Mouse (Mus musculus): ENCODE data around the gene Zfp36. TPM values are rescaled to one million over a fixed set of nuclear protein-coding genes. Genes with fewer than 3 reads are reported as not detected.

Gene Zfp36
- polyA plus RNA-seq (2016; fragmentation: Nextera tagmentation; extraction: Ambion mirVana) = 7.5 and 7.9 TPM in 2 replicates

GRCm38 (mm10) chr7:28380237-28381016, at the start of gene Zfp36:
TSS of gene Zfp36 (minus strand) at chr7:28380253.
- no peak for DNase-seq (ENCODE audit: low spot score)
- Histone ChIP-seq H3K27ac (peak within 1 kb of the TSS; percentile 95), H3K9me3 (replicated peaks) (no peaks in the 10 kb centered on the region), H3K4me1 (peaks cover 78% of the 10 kb centered on the region), H3K36me3 (peaks cover 15% of the 10 kb centered on the region), H3K4me3 (peak within 1 kb of the TSS; percentile 76), H3K27me3 (ENCODE audit: low read depth, poor library complexity, severe bottlenecking) (no peaks in the 10 kb centered on the region)
- WGBS = 58% methylated on average over 17 of the region's 17 CpGs

GRCm38 (mm10) chr7:28427738-28428137, 47.7 kb upstream of the Zfp36 start:
- H3K36me3 ChIP-seq = peaks cover 76% of the 10 kb centered on the region
- H3K4me3 ChIP-seq = no peak overlapping the region
- H3K27me3 ChIP-seq (ENCODE audit: low read depth, poor library complexity, severe bottlenecking) = no peaks in the 10 kb centered on the region
- no peak overlapping the region for H3K27ac ChIP-seq
- H3K9me3 ChIP-seq (replicated peaks) = no peaks in the 10 kb centered on the region
- no peak for DNase-seq (ENCODE audit: low spot score)
- H3K4me1 ChIP-seq = no peaks in the 10 kb centered on the region

GRCm38 (mm10) chr7:28423018-28423417, 43.0 kb upstream of the Zfp36 start:
- Histone ChIP-seq H3K27ac (no peak overlapping the region), H3K4me3 (no peak overlapping the region), H3K36me3 (peaks cover 87% of the 10 kb centered on the region), H3K27me3 (ENCODE audit: low read depth, poor library complexity, severe bottlenecking) (no peaks in the 10 kb centered on the region), H3K4me1 (no peaks in the 10 kb centered on the region), H3K9me3 (replicated peaks) (no peaks in the 10 kb centered on the region)
- DNase-seq (ENCODE audit: low spot score) = no peak
- WGBS = 96% methylated on average over 1 of the region's 1 CpGs

- 100% methylated on average over 2 of the region's 2 CpGs for WGBS
- no peak overlapping the region for H3K27ac ChIP-seq
- H3K9me3 ChIP-seq (replicated peaks) = no peaks in the 10 kb centered on the region
- no peak for DNase-seq (ENCODE audit: low spot score)
- no peaks in the 10 kb centered on the region for H3K4me1 ChIP-seq
- H3K27me3 ChIP-seq (ENCODE audit: low read depth, poor library complexity, severe bottlenecking) = no peaks in the 10 kb centered on the region
- no peak overlapping the region for H3K4me3 ChIP-seq
- peaks cover 99% of the 10 kb centered on the region for H3K36me3 ChIP-seq
Measured at GRCm38 (mm10) chr7:28419416-28419815, 39.4 kb upstream of the Zfp36 start.

GRCm38 (mm10) chr7:28418096-28418670, 38.1 kb upstream of the Zfp36 start:
- Histone ChIP-seq H3K4me1 (no peaks in the 10 kb centered on the region), H3K27ac (no peak overlapping the region), H3K36me3 (peaks cover 99% of the 10 kb centered on the region), H3K9me3 (replicated peaks) (no peaks in the 10 kb centered on the region), H3K27me3 (ENCODE audit: low read depth, poor library complexity, severe bottlenecking) (no peaks in the 10 kb centered on the region), H3K4me3 (no peak overlapping the region)
- WGBS = 90% methylated on average over 8 of the region's 8 CpGs
- no peak for DNase-seq (ENCODE audit: low spot score)

GRCm38 (mm10) chr7:28417368-28417767, 37.3 kb upstream of the Zfp36 start:
- no peak for DNase-seq (ENCODE audit: low spot score)
- H3K36me3 ChIP-seq = peaks cover 99% of the 10 kb centered on the region

GRCm38 (mm10) chr7:28412826-28413225, 32.8 kb upstream of the Zfp36 start:
- no peak for DNase-seq (ENCODE audit: low spot score)
- Histone ChIP-seq H3K36me3 (peaks cover 97% of the 10 kb centered on the region), H3K4me1 (no peaks in the 10 kb centered on the region), H3K27ac (no peak overlapping the region), H3K9me3 (replicated peaks) (no peaks in the 10 kb centered on the region), H3K4me3 (no peak overlapping the region), H3K27me3 (ENCODE audit: low read depth, poor library complexity, severe bottlenecking) (no peaks in the 10 kb centered on the region)
- WGBS = 92% methylated on average over 4 of the region's 4 CpGs

More at GRCm38 (mm10) chr7:28417368-28417767, 37.3 kb upstream of the Zfp36 start:
- Histone ChIP-seq H3K4me3 (no peak overlapping the region), H3K27ac (no peak overlapping the region), H3K27me3 (ENCODE audit: low read depth, poor library complexity, severe bottlenecking) (no peaks in the 10 kb centered on the region), H3K9me3 (replicated peaks) (no peaks in the 10 kb centered on the region), H3K4me1 (no peaks in the 10 kb centered on the region)

- no peak for DNase-seq (ENCODE audit: low spot score)
- Histone ChIP-seq H3K4me3 (no peak overlapping the region), H3K9me3 (replicated peaks) (no peaks in the 10 kb centered on the region), H3K36me3 (peaks cover 97% of the 10 kb centered on the region), H3K27ac (no peak overlapping the region), H3K27me3 (ENCODE audit: low read depth, poor library complexity, severe bottlenecking) (no peaks in the 10 kb centered on the region), H3K4me1 (no peaks in the 10 kb centered on the region)
- WGBS = 92% methylated on average over 3 of the region's 3 CpGs
Measured at GRCm38 (mm10) chr7:28410841-28411475, 30.9 kb upstream of the Zfp36 start.

- no peak overlapping the region for H3K27ac ChIP-seq
- 81% methylated on average over 3 of the region's 3 CpGs for WGBS
Measured at GRCm38 (mm10) chr7:28401942-28402341, 21.9 kb upstream of the Zfp36 start.

GRCm38 (mm10) chr7:28401030-28401429, 21.0 kb upstream of the Zfp36 start:
- H3K27me3 ChIP-seq (ENCODE audit: low read depth, poor library complexity, severe bottlenecking) = no peaks in the 10 kb centered on the region
- no peak for DNase-seq (ENCODE audit: low spot score)
- H3K36me3 ChIP-seq = peaks cover 98% of the 10 kb centered on the region
- H3K4me3 ChIP-seq = no peak overlapping the region
- H3K9me3 ChIP-seq (replicated peaks) = no peaks in the 10 kb centered on the region
- H3K27ac ChIP-seq = no peak overlapping the region
- WGBS = 87% methylated on average over 1 of the region's 1 CpGs
- H3K4me1 ChIP-seq = no peaks in the 10 kb centered on the region

More at GRCm38 (mm10) chr7:28401942-28402341, 21.9 kb upstream of the Zfp36 start:
- DNase-seq (ENCODE audit: low spot score) = no peak
- Histone ChIP-seq H3K4me3 (no peak overlapping the region), H3K4me1 (no peaks in the 10 kb centered on the region), H3K36me3 (peaks cover 98% of the 10 kb centered on the region), H3K27me3 (ENCODE audit: low read depth, poor library complexity, severe bottlenecking) (no peaks in the 10 kb centered on the region), H3K9me3 (replicated peaks) (no peaks in the 10 kb centered on the region)

- Histone ChIP-seq H3K4me3 (no peak overlapping the region), H3K27me3 (ENCODE audit: low read depth, poor library complexity, severe bottlenecking) (no peaks in the 10 kb centered on the region), H3K27ac (no peak overlapping the region), H3K9me3 (replicated peaks) (no peaks in the 10 kb centered on the region), H3K4me1 (peaks cover 2% of the 10 kb centered on the region), H3K36me3 (peaks cover 94% of the 10 kb centered on the region)
- DNase-seq (ENCODE audit: low spot score) = no peak
- 90% methylated on average over 10 of the region's 10 CpGs for WGBS
Measured at GRCm38 (mm10) chr7:28398696-28399340, 18.8 kb upstream of the Zfp36 start.

GRCm38 (mm10) chr7:28398000-28398399, 17.9 kb upstream of the Zfp36 start:
- 72% methylated on average over 3 of the region's 3 CpGs for WGBS
- DNase-seq (ENCODE audit: low spot score) = no peak
- H3K27ac ChIP-seq = no peak overlapping the region
- peaks cover 86% of the 10 kb centered on the region for H3K36me3 ChIP-seq
- no peak overlapping the region for H3K4me3 ChIP-seq
- H3K4me1 ChIP-seq = peaks cover 10% of the 10 kb centered on the region
- H3K9me3 ChIP-seq (replicated peaks) = no peaks in the 10 kb centered on the region
- no peaks in the 10 kb centered on the region for H3K27me3 ChIP-seq (ENCODE audit: low read depth, poor library complexity, severe bottlenecking)

- Histone ChIP-seq H3K9me3 (replicated peaks) (no peaks in the 10 kb centered on the region), H3K27ac (no peak overlapping the region), H3K27me3 (ENCODE audit: low read depth, poor library complexity, severe bottlenecking) (no peaks in the 10 kb centered on the region), H3K4me1 (peaks cover 17% of the 10 kb centered on the region), H3K36me3 (peaks cover 65% of the 10 kb centered on the region), H3K4me3 (no peak overlapping the region)
- no peak for DNase-seq (ENCODE audit: low spot score)
- 94% methylated on average over 4 of the region's 4 CpGs for WGBS
Measured at GRCm38 (mm10) chr7:28395425-28395824, 15.4 kb upstream of the Zfp36 start.

All from limb, embryonic 10.5 days (tissue).